Mouse (Mus musculus): ENCODE results near the gene Gpr132. TPM values are rescaled to one million over a fixed set of nuclear protein-coding genes. Genes with fewer than 3 reads are reported as not detected.

The Gpr132 gene
- polyA plus RNA-seq, 1 experiment from 2014 or later, result 0.22 TPM

DNA sequence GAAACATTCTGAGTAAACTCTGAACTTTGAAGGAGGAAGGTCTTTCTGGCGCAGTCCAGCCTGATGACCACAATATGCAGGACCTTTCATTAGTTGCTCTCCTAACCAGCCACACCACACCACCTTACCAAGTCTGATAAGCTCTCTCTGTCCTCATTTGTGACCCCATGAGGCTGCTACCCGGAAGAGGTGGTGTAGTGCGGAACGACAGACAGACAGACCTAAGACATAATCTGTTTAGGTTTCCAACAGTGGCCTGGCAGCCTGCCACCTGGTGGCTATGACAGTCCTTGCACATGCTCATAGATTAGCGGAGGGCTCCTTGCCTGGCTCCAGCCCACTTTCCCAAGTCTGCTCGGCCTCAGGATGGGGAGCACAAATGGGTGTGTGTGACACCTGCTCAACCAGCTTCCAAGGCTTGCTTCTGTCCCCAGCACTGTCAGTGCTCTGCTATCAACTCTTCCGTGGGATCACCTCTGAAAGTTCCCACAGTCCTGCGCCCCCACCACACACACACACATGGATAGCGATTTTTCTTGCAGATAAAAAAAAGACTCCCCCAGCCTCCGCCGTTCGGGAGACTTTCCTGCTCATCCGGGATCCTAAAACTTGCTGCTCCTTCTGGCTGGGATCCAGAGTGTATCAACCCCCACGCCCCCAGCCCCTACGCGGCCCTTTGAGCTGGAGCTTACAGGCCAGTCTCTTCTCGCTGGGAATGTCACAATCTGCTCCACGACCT is 5.6 kb upstream of the Gpr132 start:
- Histone ChIP-seq H3K27me3 (ENCODE audit: control insufficient read depth, insufficient read depth, low read length) (peaks cover 54% of the 10 kb centered on the region), H3K9me3 (replicated peaks; ENCODE audit: control insufficient read depth, low read length) (no peaks in the 10 kb centered on the region), H3K36me3 (ENCODE audit: control insufficient read depth, insufficient read depth, low read length) (no peaks in the 10 kb centered on the region), H3K4me2 (ENCODE audit: low read depth, low read length) (peak overlapping the region; percentile 50), H3K27ac (ENCODE audit: low read length) (peak overlapping the region; percentile 35), H3K4me1 (ENCODE audit: control insufficient read depth, insufficient read depth, low read length) (peaks cover 49% of the 10 kb centered on the region), H3K9ac (ENCODE audit: low read length) (peak overlapping the region; percentile 60; the same call in 1 of the 2 replicates), H3K4me3 (replicated peaks; ENCODE audit: low read length) (peak overlapping the region; percentile 28)
- 19% methylated on average over 18 of the region's 18 CpGs for WGBS
- no peak for ATAC-seq (ENCODE audit: insufficient read depth, low FRiP score)

DNA sequence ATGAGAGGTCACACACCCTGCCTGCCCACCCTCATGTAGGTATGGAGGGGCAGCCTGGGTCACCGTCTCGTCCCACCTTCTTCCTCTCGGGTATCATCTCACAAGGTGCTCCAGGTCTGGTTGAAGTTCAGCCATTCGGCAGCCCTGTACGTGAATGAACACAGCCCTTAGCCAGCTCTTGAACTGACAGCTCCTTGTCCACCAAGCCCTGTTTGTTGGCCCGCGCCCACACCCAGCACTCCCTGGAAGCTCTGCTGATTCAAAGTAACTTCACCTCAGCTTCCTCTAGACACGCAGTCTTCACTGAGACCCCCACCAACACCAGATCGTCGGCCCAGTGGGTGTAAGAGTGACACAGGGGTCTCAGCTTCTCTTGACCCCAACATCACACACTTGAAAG is 5.0 kb upstream of the Gpr132 start:
- Histone ChIP-seq H3K9me3 (replicated peaks; ENCODE audit: control insufficient read depth, low read length) (no peaks in the 10 kb centered on the region), H3K27ac (ENCODE audit: low read length) (no peak overlapping the region), H3K9ac (ENCODE audit: low read length) (no peak overlapping the region), H3K27me3 (ENCODE audit: control insufficient read depth, insufficient read depth, low read length) (peaks cover 47% of the 10 kb centered on the region), H3K4me3 (replicated peaks; ENCODE audit: low read length) (no peak overlapping the region), H3K36me3 (ENCODE audit: control insufficient read depth, insufficient read depth, low read length) (no peaks in the 10 kb centered on the region), H3K4me2 (ENCODE audit: low read depth, low read length) (no peak overlapping the region), H3K4me1 (ENCODE audit: control insufficient read depth, insufficient read depth, low read length) (peaks cover 45% of the 10 kb centered on the region)
- ATAC-seq (ENCODE audit: insufficient read depth, low FRiP score), result no peak
- 82% methylated on average over 10 of the region's 10 CpGs for WGBS

DNA sequence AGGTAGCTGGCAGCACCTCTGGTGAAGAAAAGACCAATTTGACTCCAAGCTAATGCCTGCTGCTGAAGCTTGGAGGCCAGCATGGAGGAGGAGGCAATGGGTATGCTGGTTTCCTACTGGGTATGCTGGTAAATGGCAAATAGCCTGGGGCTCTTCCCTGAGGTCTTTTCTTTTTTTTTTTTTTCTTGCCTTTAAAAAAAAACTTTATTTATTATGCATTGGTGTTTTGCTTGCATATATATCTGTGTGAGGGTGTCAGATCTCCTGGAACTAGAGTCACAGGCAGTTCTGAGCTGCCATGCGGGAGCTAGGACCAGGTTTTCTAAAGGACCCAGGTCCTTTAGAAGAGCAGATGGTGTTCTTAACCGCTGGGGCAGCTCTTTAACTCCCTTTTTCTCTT is 3.2 kb upstream of the Gpr132 start:
- ATAC-seq (ENCODE audit: insufficient read depth, low FRiP score), result no peak
- H3K4me1 ChIP-seq (ENCODE audit: control insufficient read depth, insufficient read depth, low read length), result peaks cover 30% of the 10 kb centered on the region
- 76% methylated on average over 2 of the region's 2 CpGs for WGBS
- H3K27me3 ChIP-seq (ENCODE audit: control insufficient read depth, insufficient read depth, low read length), result peaks cover 32% of the 10 kb centered on the region
- H3K27ac ChIP-seq (ENCODE audit: low read length), result peak overlapping the region; percentile 40; the same call in 1 of the 2 replicates
- no peaks in the 10 kb centered on the region for H3K9me3 ChIP-seq (replicated peaks; ENCODE audit: control insufficient read depth, low read length)
- no peaks in the 10 kb centered on the region for H3K36me3 ChIP-seq (ENCODE audit: control insufficient read depth, insufficient read depth, low read length)
- H3K9ac ChIP-seq (ENCODE audit: low read length), result no peak overlapping the region
- no peak overlapping the region for H3K4me3 ChIP-seq (replicated peaks; ENCODE audit: low read length)
- H3K4me2 ChIP-seq (ENCODE audit: low read depth, low read length), result no peak overlapping the region

DNA sequence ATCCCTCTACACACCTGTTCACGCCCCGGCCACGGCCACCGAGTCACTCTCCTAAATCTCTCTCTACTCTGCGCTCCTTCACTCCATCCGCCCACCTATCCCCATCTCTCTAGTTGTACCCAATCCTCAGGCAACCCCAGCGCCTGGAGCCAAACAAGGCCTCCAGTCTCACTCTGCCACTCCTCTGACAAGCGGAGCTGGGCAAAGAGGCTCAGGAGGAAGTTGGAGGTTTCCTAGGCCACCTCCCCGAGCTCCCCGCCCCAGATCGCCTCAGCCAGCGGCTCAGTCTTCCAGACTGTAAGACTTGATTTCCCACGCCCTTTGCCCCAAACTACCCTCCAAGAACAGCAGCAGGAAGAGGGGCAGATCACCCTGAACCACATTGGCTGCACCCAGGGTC is 2.7 kb upstream of the Gpr132 start:
- Histone ChIP-seq H3K9me3 (replicated peaks; ENCODE audit: control insufficient read depth, low read length) (no peaks in the 10 kb centered on the region), H3K36me3 (ENCODE audit: control insufficient read depth, insufficient read depth, low read length) (no peaks in the 10 kb centered on the region), H3K4me2 (ENCODE audit: low read depth, low read length) (peak overlapping the region; percentile 16; the same call in 1 of the 2 replicates), H3K4me1 (ENCODE audit: control insufficient read depth, insufficient read depth, low read length) (peaks cover 25% of the 10 kb centered on the region), H3K9ac (ENCODE audit: low read length) (no peak overlapping the region), H3K27ac (ENCODE audit: low read length) (peak overlapping the region; percentile 40; the same call in 1 of the 2 replicates), H3K4me3 (replicated peaks; ENCODE audit: low read length) (no peak overlapping the region), H3K27me3 (ENCODE audit: control insufficient read depth, insufficient read depth, low read length) (peaks cover 27% of the 10 kb centered on the region)
- WGBS, result 41% methylated on average over 13 of the region's 13 CpGs
- no peak for ATAC-seq (ENCODE audit: insufficient read depth, low FRiP score)

DNA sequence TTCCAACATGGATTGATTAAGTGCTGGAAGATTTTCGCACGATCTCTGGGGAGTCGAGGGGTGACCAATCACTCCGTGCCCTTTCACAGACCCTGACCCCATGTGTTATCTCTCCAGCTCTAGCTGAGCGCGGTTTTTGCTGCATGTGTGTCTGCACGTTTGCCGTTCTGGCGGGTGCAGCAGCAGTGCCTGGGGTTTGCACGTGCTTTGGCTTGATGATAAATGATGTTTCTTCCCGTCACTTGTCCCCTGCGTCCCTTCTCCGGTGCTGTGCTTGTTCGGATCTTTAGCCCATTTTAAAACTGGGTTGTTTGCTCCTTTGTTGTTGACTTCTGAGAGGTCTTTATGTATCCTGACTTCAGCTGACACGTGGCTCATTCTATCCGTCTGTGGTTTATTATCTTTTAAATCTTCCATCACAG is 1.8 kb upstream of the Gpr132 start:
- no peak overlapping the region for H3K4me3 ChIP-seq (replicated peaks; ENCODE audit: low read length)
- H3K4me2 ChIP-seq (ENCODE audit: low read depth, low read length), result 0 out of 2 replicates have a peak overlapping the region, but pooled peaks have one; percentile 13
- peaks cover 24% of the 10 kb centered on the region for H3K4me1 ChIP-seq (ENCODE audit: control insufficient read depth, insufficient read depth, low read length)
- peaks cover 17% of the 10 kb centered on the region for H3K27me3 ChIP-seq (ENCODE audit: control insufficient read depth, insufficient read depth, low read length)
- no peak for ATAC-seq (ENCODE audit: insufficient read depth, low FRiP score)
- H3K27ac ChIP-seq (ENCODE audit: low read length), result no peak overlapping the region; the same call in 1 of the 2 replicates
- WGBS, result 6% methylated on average over 16 of the region's 16 CpGs
- H3K36me3 ChIP-seq (ENCODE audit: control insufficient read depth, insufficient read depth, low read length), result no peaks in the 10 kb centered on the region
- H3K9ac ChIP-seq (ENCODE audit: low read length), result no peak overlapping the region; the same call in 1 of the 2 replicates
- H3K9me3 ChIP-seq (replicated peaks; ENCODE audit: control insufficient read depth, low read length), result no peaks in the 10 kb centered on the region

DNA sequence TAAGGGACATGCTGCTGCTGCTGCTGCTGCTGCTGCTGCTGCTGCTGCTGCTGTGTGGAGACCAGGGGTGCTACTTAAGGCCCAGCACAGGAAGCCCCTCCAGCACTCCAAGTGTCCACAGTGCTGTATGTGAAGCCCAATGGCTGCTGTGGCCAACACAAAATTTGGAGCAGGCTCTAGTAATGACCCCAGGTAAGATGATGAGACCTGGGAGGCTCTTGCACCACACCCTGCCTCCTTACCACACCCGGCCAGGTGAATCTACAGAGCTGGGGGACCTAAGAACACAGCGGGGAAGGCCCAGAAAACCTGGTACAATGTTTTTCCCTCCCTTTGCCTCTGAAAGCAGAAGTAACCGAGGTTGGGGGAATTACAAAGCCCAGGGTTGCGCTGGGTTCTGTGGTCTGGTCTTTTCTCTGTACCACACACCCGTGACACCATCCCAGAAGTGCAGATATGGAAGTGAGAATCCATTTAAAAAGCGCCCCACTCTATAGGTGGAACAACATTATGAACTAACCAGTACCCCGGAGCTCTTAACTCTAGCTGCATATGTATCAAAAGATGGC is 838 bp downstream of the Gpr132 start:
- 88% methylated on average over 7 of the region's 7 CpGs for WGBS
- Histone ChIP-seq H3K36me3 (ENCODE audit: control insufficient read depth, insufficient read depth, low read length) (no peaks in the 10 kb centered on the region), H3K9ac (ENCODE audit: low read length) (0 out of 2 replicates have a peak overlapping the region, but pooled peaks have one; percentile 0), H3K9me3 (replicated peaks; ENCODE audit: control insufficient read depth, low read length) (no peaks in the 10 kb centered on the region), H3K4me2 (ENCODE audit: low read depth, low read length) (no peak overlapping the region), H3K4me1 (ENCODE audit: control insufficient read depth, insufficient read depth, low read length) (peaks cover 14% of the 10 kb centered on the region), H3K4me3 (replicated peaks; ENCODE audit: low read length) (no peak overlapping the region), H3K27ac (ENCODE audit: low read length) (no peak overlapping the region), H3K27me3 (ENCODE audit: control insufficient read depth, insufficient read depth, low read length) (no peaks in the 10 kb centered on the region)
- ATAC-seq (ENCODE audit: insufficient read depth, low FRiP score), result no peak

DNA sequence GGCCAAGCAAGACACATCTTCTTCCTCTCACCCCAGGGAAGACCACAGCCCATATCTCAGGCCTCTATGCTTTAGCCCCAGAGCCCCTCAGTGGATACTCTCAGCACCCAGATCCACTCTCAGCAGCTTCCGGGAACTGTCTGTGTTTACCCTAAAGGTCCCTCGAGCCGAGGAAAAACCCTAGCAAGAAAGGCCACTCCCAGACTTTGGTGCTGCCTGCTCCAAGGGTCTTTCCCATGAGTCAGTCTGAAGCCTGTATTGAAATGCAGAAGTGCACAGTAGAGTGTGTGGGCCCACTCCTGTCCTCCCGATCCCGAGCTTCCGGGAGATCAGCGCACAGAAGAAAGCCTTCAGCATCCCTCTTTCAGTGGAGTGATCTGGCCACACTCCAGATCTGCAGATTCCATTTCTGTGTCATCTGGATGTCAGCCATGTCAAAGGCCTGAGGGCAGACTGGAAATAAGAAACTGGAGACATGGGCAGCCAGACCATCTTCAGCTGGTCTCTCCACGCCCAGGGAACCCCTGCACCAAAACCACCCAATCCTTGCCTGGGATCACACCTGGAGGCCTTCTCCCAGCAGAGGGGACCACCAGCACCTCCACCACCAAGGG is 1.5 kb downstream of the Gpr132 start:
- Histone ChIP-seq H3K9ac (ENCODE audit: low read length) (peak overlapping the region; percentile 22; the same call in 1 of the 2 replicates), H3K27me3 (ENCODE audit: control insufficient read depth, insufficient read depth, low read length) (no peaks in the 10 kb centered on the region), H3K36me3 (ENCODE audit: control insufficient read depth, insufficient read depth, low read length) (no peaks in the 10 kb centered on the region), H3K4me3 (replicated peaks; ENCODE audit: low read length) (no peak overlapping the region), H3K27ac (ENCODE audit: low read length) (no peak overlapping the region), H3K4me2 (ENCODE audit: low read depth, low read length) (no peak overlapping the region), H3K4me1 (ENCODE audit: control insufficient read depth, insufficient read depth, low read length) (peaks cover 14% of the 10 kb centered on the region), H3K9me3 (replicated peaks; ENCODE audit: control insufficient read depth, low read length) (no peaks in the 10 kb centered on the region)
- no peak for ATAC-seq (ENCODE audit: insufficient read depth, low FRiP score)
- WGBS, result 48% methylated on average over 8 of the region's 8 CpGs

DNA sequence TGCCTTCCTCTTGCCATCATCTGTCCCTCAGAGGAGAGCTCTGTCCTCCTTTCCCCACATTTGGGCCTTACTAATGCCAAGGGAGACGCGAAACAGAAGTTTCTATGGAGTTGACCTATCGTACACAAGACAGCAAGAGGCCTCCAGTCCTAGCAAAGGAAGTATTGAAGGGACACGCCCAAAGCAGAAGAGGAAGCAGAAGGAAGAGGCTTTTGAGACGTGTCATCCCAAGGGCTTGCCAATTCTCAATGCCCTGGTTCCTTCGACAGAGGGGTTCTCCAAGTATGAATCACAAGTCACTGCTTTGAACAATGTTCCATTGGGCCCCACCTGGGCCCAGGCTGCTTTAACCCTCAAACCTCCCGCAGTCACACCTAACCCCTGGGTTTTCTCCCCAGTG is 3.2 kb downstream of the Gpr132 start:
- 77% methylated on average over 7 of the region's 7 CpGs for WGBS

DNA sequence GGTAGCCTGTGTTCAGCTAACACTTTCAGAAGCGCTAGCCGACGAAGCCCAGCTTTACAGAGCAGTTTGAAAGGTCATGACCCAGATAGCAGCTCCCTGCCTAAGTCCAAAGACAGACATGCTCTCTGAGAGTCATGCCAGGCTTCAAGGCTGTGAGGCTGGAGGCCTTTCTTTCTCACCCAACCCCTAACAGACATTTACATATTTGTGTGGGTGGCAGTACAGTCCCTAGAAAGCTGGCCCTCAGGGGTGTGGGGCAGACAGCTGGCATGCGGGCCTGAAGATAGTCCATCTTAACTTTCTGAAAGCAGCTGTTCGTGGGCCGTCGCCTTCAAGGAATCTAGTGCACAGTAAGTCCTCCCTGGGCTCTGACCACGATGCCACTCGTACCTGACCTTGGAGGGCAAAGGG is 6.1 kb downstream of the Gpr132 start:
- no peaks in the 10 kb centered on the region for H3K4me1 ChIP-seq (ENCODE audit: control insufficient read depth, insufficient read depth, low read length)
- ATAC-seq (ENCODE audit: insufficient read depth, low FRiP score), result no peak
- no peak overlapping the region for H3K4me3 ChIP-seq (replicated peaks; ENCODE audit: low read length)
- H3K36me3 ChIP-seq (ENCODE audit: control insufficient read depth, insufficient read depth, low read length), result no peaks in the 10 kb centered on the region
- H3K4me2 ChIP-seq (ENCODE audit: low read depth, low read length), result no peak overlapping the region
- no peak overlapping the region for H3K27ac ChIP-seq (ENCODE audit: low read length)
- 63% methylated on average over 9 of the region's 9 CpGs for WGBS
- no peak overlapping the region for H3K9ac ChIP-seq (ENCODE audit: low read length)
- no peaks in the 10 kb centered on the region for H3K9me3 ChIP-seq (replicated peaks; ENCODE audit: control insufficient read depth, low read length)
- H3K27me3 ChIP-seq (ENCODE audit: control insufficient read depth, insufficient read depth, low read length), result no peaks in the 10 kb centered on the region

More for the DNA sequence above, 3.2 kb downstream of the Gpr132 start:
- H3K27ac ChIP-seq (ENCODE audit: low read length), result no peak overlapping the region
- no peak for ATAC-seq (ENCODE audit: insufficient read depth, low FRiP score)
- peaks cover 7% of the 10 kb centered on the region for H3K4me1 ChIP-seq (ENCODE audit: control insufficient read depth, insufficient read depth, low read length)
- no peak overlapping the region for H3K9ac ChIP-seq (ENCODE audit: low read length)
- no peaks in the 10 kb centered on the region for H3K9me3 ChIP-seq (replicated peaks; ENCODE audit: control insufficient read depth, low read length)
- no peaks in the 10 kb centered on the region for H3K36me3 ChIP-seq (ENCODE audit: control insufficient read depth, insufficient read depth, low read length)
- no peak overlapping the region for H3K4me3 ChIP-seq (replicated peaks; ENCODE audit: low read length)
- no peak overlapping the region for H3K4me2 ChIP-seq (ENCODE audit: low read depth, low read length)
- no peaks in the 10 kb centered on the region for H3K27me3 ChIP-seq (ENCODE audit: control insufficient read depth, insufficient read depth, low read length)

Measured in stomach, embryonic 16.5 days (tissue).